Mouse (Mus musculus): ENCODE data around the gene Spag6. TPM values are rescaled to one million over a fixed set of nuclear protein-coding genes. Genes with fewer than 3 reads are reported as not detected.

Gene Spag6
- polyA plus RNA-seq, 1 experiment from 2014 or later: 0.06 TPM

- 51% methylated on average over 2 of the region's 2 CpGs for WGBS
- no peak overlapping the region for H3K4me2 ChIP-seq
- no peak overlapping the region for H3K4me3 ChIP-seq (replicated peaks)
Measured at GRCm38 (mm10) chr2:18756144-18756543, 62.3 kb downstream of the Spag6 start.

GRCm38 (mm10) chr2:18764846-18765245 lies 71.0 kb downstream of the Spag6 start:
- H3K27me3 ChIP-seq (replicated peaks): no peaks in the 10 kb centered on the region
- ATAC-seq (ENCODE audit: low FRiP score): no peak
- no peak overlapping the region for H3K4me3 ChIP-seq (replicated peaks)
- no peak overlapping the region for H3K4me2 ChIP-seq
- H3K27ac ChIP-seq (replicated peaks): no peak overlapping the region
- H3K4me1 ChIP-seq: peaks cover 5% of the 10 kb centered on the region; the same call in 1 of the 2 replicates
- no peaks in the 10 kb centered on the region for H3K9me3 ChIP-seq (replicated peaks)
- H3K9ac ChIP-seq (replicated peaks): no peak overlapping the region
- 86% methylated on average over 2 of the region's 2 CpGs for WGBS
- H3K36me3 ChIP-seq: no peaks in the 10 kb centered on the region

More at GRCm38 (mm10) chr2:18756144-18756543, 62.3 kb downstream of the Spag6 start:
- Histone ChIP-seq H3K27ac (replicated peaks) (no peak overlapping the region), H3K9ac (replicated peaks) (no peak overlapping the region), H3K27me3 (replicated peaks) (no peaks in the 10 kb centered on the region), H3K4me1 (no peaks in the 10 kb centered on the region), H3K36me3 (no peaks in the 10 kb centered on the region), H3K9me3 (replicated peaks) (no peaks in the 10 kb centered on the region)
- ATAC-seq (ENCODE audit: low FRiP score): no peak

GRCm38 (mm10) chr2:18765481-18766249 lies 71.8 kb downstream of the Spag6 start:
- no peak overlapping the region for H3K9ac ChIP-seq (replicated peaks)

GRCm38 (mm10) chr2:18766441-18766820 lies 72.6 kb downstream of the Spag6 start:
- H3K4me1 ChIP-seq: peaks cover 5% of the 10 kb centered on the region; the same call in 1 of the 2 replicates
- H3K9ac ChIP-seq (replicated peaks): peak overlapping the region; percentile 81
- no peaks in the 10 kb centered on the region for H3K27me3 ChIP-seq (replicated peaks)
- peak overlapping the region; percentile 92 for H3K27ac ChIP-seq (replicated peaks)
- WGBS: 32% methylated on average over 4 of the region's 4 CpGs
- ATAC-seq (ENCODE audit: low FRiP score): no peak
- no peaks in the 10 kb centered on the region for H3K9me3 ChIP-seq (replicated peaks)
- H3K4me2 ChIP-seq: peak overlapping the region; percentile 77
- peak overlapping the region; percentile 56 for H3K4me3 ChIP-seq (replicated peaks)
- no peaks in the 10 kb centered on the region for H3K36me3 ChIP-seq

More at GRCm38 (mm10) chr2:18765481-18766249, 71.8 kb downstream of the Spag6 start:
- no peak overlapping the region for H3K27ac ChIP-seq (replicated peaks)
- no peak overlapping the region for H3K4me3 ChIP-seq (replicated peaks)
- no peak for ATAC-seq (ENCODE audit: low FRiP score)
- H3K4me2 ChIP-seq: peak overlapping the region; percentile 77
- 64% methylated on average over 12 of the region's 12 CpGs for WGBS
- no peaks in the 10 kb centered on the region for H3K27me3 ChIP-seq (replicated peaks)
- H3K36me3 ChIP-seq: no peaks in the 10 kb centered on the region
- peaks cover 5% of the 10 kb centered on the region; the same call in 1 of the 2 replicates for H3K4me1 ChIP-seq
- H3K9me3 ChIP-seq (replicated peaks): no peaks in the 10 kb centered on the region

GRCm38 (mm10) chr2:18766821-18767541 lies 73.1 kb downstream of the Spag6 start:
- WGBS: under 1% methylated on average over 55 of the region's 56 CpGs

DNA sequence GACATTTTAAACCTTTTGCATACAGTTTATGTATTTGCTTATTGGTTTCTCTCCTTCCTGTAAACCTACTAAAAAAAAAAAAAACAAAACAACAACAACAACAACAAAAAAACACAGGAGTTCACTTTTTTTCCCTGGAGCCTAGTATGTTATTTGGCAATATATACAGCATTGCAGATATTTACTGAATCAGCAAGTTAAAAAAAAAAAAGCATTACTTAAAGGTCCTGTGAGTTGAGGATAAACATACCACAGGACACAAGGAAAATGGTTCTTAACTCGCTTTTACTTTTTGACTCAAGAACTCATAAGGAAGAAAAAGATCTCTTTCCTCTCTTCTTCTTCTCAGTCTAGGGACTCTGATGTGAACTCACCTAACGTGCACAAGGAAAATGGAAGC lies 74.6 kb downstream of the Spag6 start:
- Histone ChIP-seq H3K9me3 (replicated peaks) (no peaks in the 10 kb centered on the region), H3K4me2 (no peak overlapping the region), H3K4me1 (peaks cover 5% of the 10 kb centered on the region; the same call in 1 of the 2 replicates), H3K4me3 (replicated peaks) (no peak overlapping the region), H3K36me3 (no peaks in the 10 kb centered on the region), H3K27ac (replicated peaks) (no peak overlapping the region), H3K9ac (replicated peaks) (no peak overlapping the region), H3K27me3 (replicated peaks) (no peaks in the 10 kb centered on the region)
- ATAC-seq (ENCODE audit: low FRiP score): no peak
- WGBS: 97% methylated on average over 2 of the region's 2 CpGs

More at GRCm38 (mm10) chr2:18766821-18767541, 73.1 kb downstream of the Spag6 start:
- Histone ChIP-seq H3K4me3 (replicated peaks) (peak overlapping the region; percentile 56), H3K4me1 (peaks cover 5% of the 10 kb centered on the region; the same call in 1 of the 2 replicates), H3K36me3 (no peaks in the 10 kb centered on the region), H3K27me3 (replicated peaks) (no peaks in the 10 kb centered on the region), H3K27ac (replicated peaks) (peak overlapping the region; percentile 92), H3K9me3 (replicated peaks) (no peaks in the 10 kb centered on the region), H3K4me2 (peak overlapping the region; percentile 77), H3K9ac (replicated peaks) (peak overlapping the region; percentile 81)
- peak; percentile 94 for ATAC-seq (ENCODE audit: low FRiP score)

DNA sequence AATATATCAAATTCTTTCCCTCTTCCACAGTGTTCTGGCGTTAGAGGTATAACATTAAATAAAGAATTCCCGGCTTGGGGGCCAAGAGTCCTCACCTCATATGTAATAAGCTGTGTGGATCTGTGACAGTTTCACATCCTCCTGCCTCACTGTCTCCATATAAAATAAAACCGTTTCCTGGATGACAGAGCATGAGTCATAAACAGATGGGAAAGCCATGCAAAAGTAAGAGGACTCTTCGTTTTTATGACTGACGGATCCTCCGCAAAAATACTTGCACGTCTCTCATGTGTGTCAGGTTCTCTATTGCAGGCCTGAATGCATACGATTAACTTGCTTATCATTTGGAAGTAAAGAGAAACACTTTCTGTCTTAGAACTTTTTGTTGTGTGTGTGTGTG lies 78.6 kb downstream of the Spag6 start:
- Histone ChIP-seq H3K4me1 (no peaks in the 10 kb centered on the region), H3K27me3 (replicated peaks) (no peaks in the 10 kb centered on the region), H3K9me3 (replicated peaks) (no peaks in the 10 kb centered on the region), H3K9ac (replicated peaks) (no peak overlapping the region), H3K36me3 (no peaks in the 10 kb centered on the region), H3K4me2 (no peak overlapping the region), H3K27ac (replicated peaks) (no peak overlapping the region), H3K4me3 (replicated peaks) (no peak overlapping the region)
- WGBS: 78% methylated on average over 8 of the region's 8 CpGs
- no peak for ATAC-seq (ENCODE audit: low FRiP score)

DNA sequence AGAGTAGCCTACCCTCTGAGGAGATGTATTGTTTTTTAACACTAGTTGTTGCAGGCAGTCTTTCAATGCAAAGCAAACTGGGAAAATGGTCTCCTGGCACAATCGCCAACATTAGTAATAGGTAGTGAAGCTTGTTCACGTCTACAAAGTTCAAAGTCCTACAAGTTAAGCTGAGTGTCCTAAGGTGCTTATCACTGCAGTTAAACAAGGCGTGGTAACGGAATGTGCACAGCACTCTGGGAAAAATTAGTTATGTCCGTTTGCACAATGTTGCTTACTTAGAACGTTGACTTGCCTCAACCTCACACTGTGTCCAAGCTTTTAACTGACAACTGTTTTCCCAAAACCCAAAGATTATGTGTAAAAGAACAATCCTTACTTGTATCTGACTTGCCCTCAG lies 80.5 kb downstream of the Spag6 start:
- H3K27me3 ChIP-seq (replicated peaks): no peaks in the 10 kb centered on the region
- peaks cover 4% of the 10 kb centered on the region; the same call in 1 of the 2 replicates for H3K4me1 ChIP-seq
- no peak overlapping the region for H3K9ac ChIP-seq (replicated peaks)
- 93% methylated on average over 6 of the region's 6 CpGs for WGBS
- no peak for ATAC-seq (ENCODE audit: low FRiP score)
- H3K27ac ChIP-seq (replicated peaks): no peak overlapping the region
- no peaks in the 10 kb centered on the region for H3K9me3 ChIP-seq (replicated peaks)
- no peaks in the 10 kb centered on the region for H3K36me3 ChIP-seq
- no peak overlapping the region for H3K4me3 ChIP-seq (replicated peaks)
- H3K4me2 ChIP-seq: no peak overlapping the region

GRCm38 (mm10) chr2:18778220-18778619 lies 84.4 kb downstream of the Spag6 start:
- no peaks in the 10 kb centered on the region for H3K36me3 ChIP-seq
- no peak overlapping the region for H3K4me3 ChIP-seq (replicated peaks)
- WGBS: 15% methylated on average over 9 of the region's 9 CpGs
- no peak overlapping the region for H3K4me2 ChIP-seq
- H3K9ac ChIP-seq (replicated peaks): no peak overlapping the region
- H3K4me1 ChIP-seq: peaks cover 7% of the 10 kb centered on the region; the same call in 1 of the 2 replicates
- H3K9me3 ChIP-seq (replicated peaks): no peaks in the 10 kb centered on the region
- no peak overlapping the region for H3K27ac ChIP-seq (replicated peaks)
- H3K27me3 ChIP-seq (replicated peaks): no peaks in the 10 kb centered on the region
- peak; percentile 56; the same call in 1 of the 2 replicates for ATAC-seq (ENCODE audit: low FRiP score)

DNA sequence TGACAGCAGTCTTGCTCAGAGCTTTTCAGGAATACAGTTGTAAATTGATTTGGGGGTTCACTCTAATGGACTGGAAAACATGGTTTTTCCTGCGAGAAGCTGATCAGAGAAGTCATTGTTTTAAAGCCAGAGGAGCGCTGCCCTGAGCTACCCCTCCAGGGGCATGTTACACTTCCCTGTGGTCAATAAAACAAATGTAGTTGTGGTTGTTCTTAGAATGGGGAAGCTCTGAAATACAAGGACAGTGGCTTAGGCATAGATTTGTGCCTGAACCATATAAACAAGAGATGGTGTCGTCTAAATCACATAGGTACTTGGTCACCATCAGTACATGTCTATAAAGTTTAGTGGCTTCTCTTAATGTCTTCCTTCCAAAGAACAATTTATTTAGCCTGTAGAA lies 86.0 kb downstream of the Spag6 start:
- ATAC-seq (ENCODE audit: low FRiP score): no peak
- WGBS: 42% methylated on average over 3 of the region's 3 CpGs
- no peaks in the 10 kb centered on the region for H3K9me3 ChIP-seq (replicated peaks)

DNA sequence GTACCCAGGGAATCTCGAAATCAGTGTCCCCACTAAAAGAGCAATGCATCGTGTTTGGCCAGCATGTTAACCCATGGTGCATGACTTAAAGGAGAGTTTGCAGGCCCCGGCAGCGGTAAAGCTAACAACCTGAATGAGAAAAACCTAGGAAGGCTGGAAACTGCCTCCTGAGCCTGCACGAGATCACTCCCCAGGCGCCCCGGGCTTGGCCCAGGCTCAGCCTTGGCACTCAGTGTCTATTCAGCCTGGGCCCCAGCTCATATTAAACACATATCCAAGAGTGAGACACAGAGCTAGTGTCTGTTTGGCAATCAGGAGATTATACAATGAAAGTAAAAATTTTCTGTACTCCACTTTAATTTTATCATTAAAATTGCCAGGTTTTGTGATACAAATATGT lies 87.5 kb downstream of the Spag6 start:
- WGBS: 63% methylated on average over 7 of the region's 7 CpGs
- no peak for ATAC-seq (ENCODE audit: low FRiP score)

More for the DNA sequence above, 86.0 kb downstream of the Spag6 start:
- Histone ChIP-seq H3K4me3 (replicated peaks) (no peak overlapping the region), H3K4me1 (peaks cover 7% of the 10 kb centered on the region; the same call in 1 of the 2 replicates), H3K4me2 (no peak overlapping the region), H3K9ac (replicated peaks) (no peak overlapping the region), H3K27ac (replicated peaks) (no peak overlapping the region), H3K27me3 (replicated peaks) (no peaks in the 10 kb centered on the region), H3K36me3 (no peaks in the 10 kb centered on the region)

More for the DNA sequence above, 87.5 kb downstream of the Spag6 start:
- no peak overlapping the region for H3K27ac ChIP-seq (replicated peaks)
- no peak overlapping the region for H3K4me3 ChIP-seq (replicated peaks)
- H3K4me2 ChIP-seq: no peak overlapping the region
- no peak overlapping the region for H3K9ac ChIP-seq (replicated peaks)
- H3K27me3 ChIP-seq (replicated peaks): no peaks in the 10 kb centered on the region
- no peaks in the 10 kb centered on the region for H3K9me3 ChIP-seq (replicated peaks)
- H3K4me1 ChIP-seq: peaks cover 7% of the 10 kb centered on the region; the same call in 1 of the 2 replicates
- H3K36me3 ChIP-seq: no peaks in the 10 kb centered on the region

Data from neural tube, embryonic 15.5 days (tissue).